Mouse (Mus musculus): Measurements from ENCODE around the gene Tap1.

GRCm38 (mm10) chr17:34141448-34141847, 45.9 kb upstream of the Tap1 start:
- TF ChIP-seq POLR2A (IDR thresholded peaks at IDR 0.05; ENCODE audit: borderline replicate concordance, insufficient read depth, low read length) (no peak), CTCF (IDR thresholded peaks at IDR 0.05; ENCODE audit: borderline replicate concordance, insufficient read depth, low read depth, low read length) (no peak)
